Mouse (Mus musculus) effector memory CD4-positive, alpha-beta T cell, adult 7 months (primary cell): ENCODE data around the gene Myom3. TPM values are rescaled to one million over a fixed set of nuclear protein-coding genes. Genes with fewer than 3 reads are reported as not detected.

Source experiments
- polyA plus RNA-seq: library from polyadenylated mRNA; unstranded; fragments of 100-300 nt; shearing (Covaris generic); gene quantifications from one replicate; pipeline ENCODE4 v1.2.1, GENCODE M21; 2017

Myom3 gene
- polyA plus RNA-seq, result 0.21 TPM

DNA sequence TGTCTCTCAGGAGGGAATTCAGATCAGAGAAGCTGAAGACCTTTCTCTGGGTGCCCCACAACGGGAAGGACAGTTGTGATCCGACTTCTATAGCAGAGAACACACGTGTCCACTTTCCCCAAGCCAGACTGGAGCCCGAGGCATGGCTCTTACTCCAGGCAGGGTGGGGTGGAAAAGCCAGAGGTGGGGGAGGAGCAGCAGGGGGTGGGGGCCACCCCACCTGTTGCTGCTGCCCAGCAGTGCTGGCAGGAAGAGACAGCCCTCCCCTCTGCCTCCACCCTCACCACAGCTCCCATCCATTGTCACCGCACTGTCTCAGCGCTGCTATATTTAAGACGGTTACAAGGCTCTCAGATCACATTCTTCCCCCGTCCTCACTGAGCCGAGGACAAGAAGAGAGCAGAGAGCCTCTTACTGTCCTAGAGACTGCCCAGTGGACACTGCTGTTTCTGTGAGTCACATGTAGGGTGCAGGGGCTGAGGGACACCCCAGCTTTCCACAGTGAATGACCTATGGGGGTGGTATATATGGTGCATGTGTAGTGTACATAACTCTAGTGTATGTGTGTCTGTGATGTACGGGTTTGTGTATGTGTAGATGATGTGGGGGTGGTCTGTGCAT is at the start of gene Myom3:
TSS of gene Myom3 (plus strand) at position 360 of the 621 bp plus-strand sequence.

DNA sequence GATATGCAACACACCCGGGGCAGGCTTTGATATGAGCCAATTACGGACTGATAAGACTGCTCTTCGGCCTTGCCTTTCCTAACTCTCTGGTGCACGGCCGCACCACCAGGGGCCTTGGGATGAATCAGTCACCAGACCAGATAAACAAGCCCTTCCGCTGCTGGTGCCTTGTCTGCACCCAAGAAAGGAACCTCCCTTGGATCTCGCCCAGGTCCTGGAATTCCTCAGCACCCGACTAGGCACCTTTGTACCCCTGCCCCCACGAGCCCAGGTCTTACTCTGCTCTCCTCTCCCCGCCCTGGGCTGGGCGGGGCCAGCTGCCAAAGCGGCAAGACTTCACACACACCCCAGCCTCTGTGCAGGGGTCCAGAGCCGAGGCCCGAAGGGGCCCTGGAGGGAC is 31.7 kb upstream of the Myom3 start, which contains the start of gene Il22ra1:
TSS of gene Il22ra1 (plus strand) at position 356 of the 400 bp plus-strand sequence.

DNA sequence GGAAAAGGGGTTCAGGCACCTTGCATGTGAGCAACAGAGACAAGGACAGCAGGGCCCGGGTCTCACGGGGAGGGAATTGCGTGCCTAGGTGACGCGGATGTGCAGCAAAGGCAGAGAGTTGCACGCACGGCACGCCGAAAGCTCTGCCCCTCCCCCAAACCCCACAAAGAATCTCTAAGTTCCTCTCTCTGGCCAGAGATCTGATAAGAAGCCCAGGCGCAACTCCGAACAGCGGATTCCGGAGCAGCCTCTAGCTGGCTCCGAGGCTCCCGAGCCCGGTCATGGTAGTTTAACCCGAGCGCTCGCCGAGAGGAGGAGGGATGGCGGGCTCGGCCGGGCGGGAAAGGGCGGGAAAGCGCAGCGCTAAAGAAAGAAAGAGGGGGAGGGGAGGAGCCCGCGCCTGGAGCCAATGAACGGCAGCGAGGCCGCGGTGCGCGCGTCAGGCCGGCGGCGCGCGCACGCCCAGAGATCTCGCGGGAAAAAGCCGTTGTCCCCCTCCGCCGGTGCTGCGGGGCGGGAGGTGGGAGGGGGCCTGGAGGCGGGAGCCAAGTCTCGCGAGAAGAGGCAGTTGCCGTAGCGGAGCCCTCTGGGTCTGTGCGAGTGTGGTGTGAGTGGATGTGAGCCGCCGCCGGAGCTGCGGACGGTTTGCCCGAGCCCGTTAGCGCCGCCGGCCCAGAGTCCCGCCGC is 96.2 kb downstream of the Myom3 start, which contains the start of gene Srsf10:
TSS of gene Srsf10 (plus strand) at position 212 of the 687 bp plus-strand sequence.

Other genes with a start within 250 kb of the Myom3 start
- not detected for gene Grhl3, start 186.1 kb upstream of the Myom3 start, polyA plus RNA-seq
- 0.18 TPM for gene Ifnlr1, start 73.4 kb upstream of the Myom3 start, polyA plus RNA-seq
- gene Il22ra1, start 31.5 kb upstream of the Myom3 start, polyA plus RNA-seq, result not detected
- gene Srsf10, start 96.0 kb downstream of the Myom3 start, polyA plus RNA-seq, result 165 TPM
- 183 TPM for gene Pnrc2, start 114.1 kb downstream of the Myom3 start, polyA plus RNA-seq
- gene Cnr2, start 135.7 kb downstream of the Myom3 start, polyA plus RNA-seq, result 1.9 TPM
- gene Fuca1, start 161.0 kb downstream of the Myom3 start, polyA plus RNA-seq, result 78.3 TPM
- gene Hmgcl, start 186.7 kb downstream of the Myom3 start, polyA plus RNA-seq, result 38.1 TPM
- gene Gale, start 204.0 kb downstream of the Myom3 start, polyA plus RNA-seq, result 33.1 TPM
- gene Lypla2, start 212.9 kb downstream of the Myom3 start, polyA plus RNA-seq, result 249 TPM
- gene Pithd1, start 227.5 kb downstream of the Myom3 start, polyA plus RNA-seq, result 50.7 TPM